Comparison of ENCODE assay signal across 8 mouse cellular contexts in the genomic region with DNA sequence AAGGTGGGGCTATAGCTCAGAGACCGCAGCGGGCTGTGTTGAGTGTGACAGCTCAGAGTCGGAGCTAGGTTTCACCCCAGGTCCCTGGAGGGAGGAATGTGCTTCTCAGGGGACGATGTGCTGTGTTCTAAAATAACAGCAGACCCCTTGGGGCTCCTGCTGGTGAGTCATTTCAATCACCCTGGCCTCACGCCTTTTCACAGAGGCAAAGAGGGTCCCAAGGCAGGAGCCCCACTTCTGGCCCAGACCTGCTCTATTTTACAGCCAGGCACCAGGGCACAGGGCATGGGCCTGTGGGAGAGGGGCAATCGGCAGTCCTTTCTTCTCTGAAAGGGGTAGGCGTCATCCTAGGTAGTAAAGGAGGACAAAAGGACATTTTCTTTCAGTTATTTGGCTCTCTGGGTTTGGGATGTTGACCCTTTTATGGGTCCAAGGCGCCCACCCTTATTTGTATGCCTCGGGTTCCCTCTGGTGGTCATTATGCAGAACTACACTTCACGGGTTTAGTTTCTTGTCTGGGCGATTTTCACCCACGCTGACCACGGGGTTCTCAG. TPM values are rescaled to one million over a fixed set of nuclear protein-coding genes. Genes with fewer than 3 reads are reported as not detected.
DNase-seq lines count a peak whose midpoint lies in the region; ATAC-seq and TF ChIP-seq lines count a peak whose summit lies in the region.

No protein-coding gene starts in this region.

- H3K9ac ChIP-seq in hindbrain, embryonic 12.5 days, result no peak overlapping the region
- no peak overlapping the region for H3K9ac ChIP-seq in liver, embryonic 14.5 days (replicated peaks)

- peaks cover 30% of the 10 kb centered on the region for H3K4me1 ChIP-seq in hindbrain, embryonic 10.5 days (replicated peaks)
- H3K4me1 ChIP-seq in hindbrain, embryonic 12.5 days, result no peaks in the 10 kb centered on the region
- no peaks in the 10 kb centered on the region for H3K4me1 ChIP-seq in embryonic fibroblast, embryonic 13.5 days (ENCODE audit: control insufficient read depth, insufficient read depth, low read length)
- H3K4me1 ChIP-seq in liver, embryonic 14.5 days (replicated peaks; ENCODE audit: control insufficient read depth in 2 of 2, insufficient read depth in 2 of 2, low read length in 1 of 2), result no peaks in the 10 kb centered on the region
- H3K4me1 ChIP-seq in small intestine, adult 2 months (ENCODE audit: control insufficient read depth, insufficient read depth, insufficient read length, low read length), result no peaks in the 10 kb centered on the region

- H3K4me2 ChIP-seq in hindbrain, embryonic 12.5 days (replicated peaks), result no peak overlapping the region
- H3K4me2 ChIP-seq in liver, embryonic 14.5 days (ENCODE audit: low read depth), result no peak overlapping the region

- no peaks in the 10 kb centered on the region for H3K36me3 ChIP-seq in hindbrain, embryonic 10.5 days
- H3K36me3 ChIP-seq in hindbrain, embryonic 12.5 days, result no peaks in the 10 kb centered on the region
- no peaks in the 10 kb centered on the region for H3K36me3 ChIP-seq in liver, embryonic 14.5 days (replicated peaks; ENCODE audit: control insufficient read depth, insufficient read depth, low read depth)
- H3K36me3 ChIP-seq in small intestine, adult 2 months (ENCODE audit: control insufficient read depth, insufficient read depth, low read length), result no peaks in the 10 kb centered on the region

- H3K9me3 ChIP-seq in hindbrain, embryonic 10.5 days, result no peaks in the 10 kb centered on the region
- H3K9me3 ChIP-seq in hindbrain, embryonic 12.5 days (replicated peaks), result no peaks in the 10 kb centered on the region
- no peaks in the 10 kb centered on the region for H3K9me3 ChIP-seq in liver, embryonic 14.5 days (ENCODE audit: control insufficient read depth, low read length)

- peak overlapping the region; percentile 47; the same call in 1 of the 2 replicates for H3K27ac ChIP-seq in hindbrain, embryonic 10.5 days
- no peak overlapping the region for H3K27ac ChIP-seq in hindbrain, embryonic 12.5 days
- no peak overlapping the region for H3K27ac ChIP-seq in embryonic fibroblast, embryonic 13.5 days (ENCODE audit: insufficient read depth, low read length)
- H3K27ac ChIP-seq in liver, embryonic 14.5 days, result no peak overlapping the region
- H3K27ac ChIP-seq in small intestine, adult 2 months (ENCODE audit: insufficient read depth, low read depth, low read length), result no peak overlapping the region

- TF ChIP-seq POLR2A in embryonic fibroblast, embryonic 13.5 days (IDR thresholded peaks at IDR 0.05; ENCODE audit: low read depth, low read length), result no peak
- no peak for TF ChIP-seq POLR2A in small intestine, adult 2 months (IDR thresholded peaks at IDR 0.05; ENCODE audit: low read depth, low read length)

- H3K27me3 ChIP-seq in hindbrain, embryonic 10.5 days (ENCODE audit: insufficient read depth, poor library complexity, severe bottlenecking), result peaks cover 11% of the 10 kb centered on the region
- H3K27me3 ChIP-seq in hindbrain, embryonic 12.5 days, result 0 out of 2 replicates have a peak, but pooled peaks cover 3% of the 10 kb centered on the region
- H3K27me3 ChIP-seq in liver, embryonic 14.5 days (ENCODE audit: control insufficient read depth, insufficient read depth, low read length), result no peaks in the 10 kb centered on the region
- no peaks in the 10 kb centered on the region for H3K27me3 ChIP-seq in small intestine, adult 2 months (ENCODE audit: control insufficient read depth, insufficient read depth, low read length)

- TF ChIP-seq EP300 in liver, embryonic 14.5 days (IDR thresholded peaks at IDR 0.05; ENCODE audit: low read depth), result no peak

- peak; percentile 42 for DNase-seq in hindbrain, embryonic 10.5 days (ENCODE audit: low spot score)
- peak; percentile 66 to 67 for DNase-seq in B cell, adult 2 months
- DNase-seq in T-cell, adult 2 months (ENCODE audit: low spot score), result peak; percentile 35
- peak in 1 of 3 experiments; percentile 7 for DNase-seq in liver, embryonic 14.5 days (ENCODE audit: low read depth in 3 of 3, low spot score in 3 of 3)
- DNase-seq in spleen, postnatal 14 days (ENCODE audit: low spot score in 2 of 2), result no peak

- no peak for ATAC-seq in hindbrain, embryonic 12.5 days (ENCODE audit: low FRiP score)
- no peak for ATAC-seq in liver, embryonic 14.5 days (ENCODE audit: insufficient read depth)

- 0 out of 2 replicates have a peak, but pooled peaks have one; percentile 11 for TF ChIP-seq CTCF in embryonic fibroblast, embryonic 13.5 days (IDR thresholded peaks at IDR 0.05; ENCODE audit: borderline replicate concordance, insufficient read depth, low read length)
- TF ChIP-seq CTCF in liver, embryonic 14.5 days (IDR thresholded peaks at IDR 0.05; ENCODE audit: low read depth), result peak; percentile 77
- peak; percentile 49; the same call in 1 of the 2 replicates for TF ChIP-seq CTCF in small intestine, adult 2 months (IDR thresholded peaks at IDR 0.05; ENCODE audit: extremely low read depth, insufficient read length, insufficient replicate concordance, low read depth, low read length)

- 21% methylated on average over 13 of the region's 13 CpGs for WGBS in hindbrain, embryonic 10.5 days
- WGBS in hindbrain, embryonic 12.5 days, result 18% methylated on average over 13 of the region's 13 CpGs
- 25% methylated on average over 13 of the region's 13 CpGs for WGBS in liver, embryonic 14.5 days (ENCODE audit: insufficient replicate concordance)
- 19% methylated on average over 13 of the region's 13 CpGs for WGBS in small intestine, adult 2 months

- no peak overlapping the region for H3K4me3 ChIP-seq in hindbrain, embryonic 10.5 days
- H3K4me3 ChIP-seq in hindbrain, embryonic 12.5 days, result no peak overlapping the region
- no peak overlapping the region for H3K4me3 ChIP-seq in embryonic fibroblast, embryonic 13.5 days (ENCODE audit: insufficient read depth, low read length)
- no peak overlapping the region for H3K4me3 ChIP-seq in liver, embryonic 14.5 days (ENCODE audit: insufficient read depth in 1 of 2, low read depth in 2 of 2, low read length in 2 of 2)
- no peak overlapping the region for H3K4me3 ChIP-seq in small intestine, adult 2 months (ENCODE audit: low read depth, low read length)

RNA-seq across cellular contexts. Expression of a gene that starts 3.0 kb away (rescaled TPM):
- polyA plus RNA-seq in hindbrain, embryonic 10.5 days (2016; fragmentation: Nextera tagmentation; extraction: Ambion mirVana), result 0.17 TPM in 1 of 2 replicates, not detected in the other
- 4.6 and 19.3 TPM in 2 replicates for polyA plus RNA-seq in hindbrain, embryonic 12.5 days (2016; fragmentation: Nextera tagmentation; extraction: Ambion mirVana)
- polyA plus RNA-seq in embryonic fibroblast, embryonic 13.5 days (2011; ENCODE audit: insufficient read length, low read depth, missing spikeins), result not detected in 2 replicates
- polyA plus RNA-seq in liver, embryonic 14.5 days (2012; rRNA removed), result 0.04 and 0.13 TPM in 2 replicates
- 0.08 TPM in 1 of 2 replicates, not detected in the other for polyA plus RNA-seq in liver, embryonic 14.5 days (2014; fragmentation: Nextera tagmentation; extraction: Ambion mirVana)
- polyA plus RNA-seq in small intestine, adult 2 months (2012; rRNA removed), result 0.05 TPM in 1 of 2 replicates, not detected in the other

RNA-seq across cellular contexts. Expression of a gene that starts 34.2 kb away (rescaled TPM):
- 21.3 and 25.9 TPM in 2 replicates for polyA plus RNA-seq in hindbrain, embryonic 10.5 days (2016; fragmentation: Nextera tagmentation; extraction: Ambion mirVana)
- polyA plus RNA-seq in hindbrain, embryonic 12.5 days (2016; fragmentation: Nextera tagmentation; extraction: Ambion mirVana), result 22.7 and 23.3 TPM in 2 replicates
- polyA plus RNA-seq in embryonic fibroblast, embryonic 13.5 days (2011; ENCODE audit: insufficient read length, low read depth, missing spikeins), result 0.50 and 10.8 TPM in 2 replicates
- polyA plus RNA-seq in liver, embryonic 14.5 days (2012; rRNA removed), result 31.0 and 47.7 TPM in 2 replicates
- 59.4 and 64.3 TPM in 2 replicates for polyA plus RNA-seq in liver, embryonic 14.5 days (2014; fragmentation: Nextera tagmentation; extraction: Ambion mirVana)
- 56.1 and 79.0 TPM in 2 replicates for polyA plus RNA-seq in small intestine, adult 2 months (2012; rRNA removed)

Comparison
In these comparisons a context has a peak if more than half of its experiments do, and no peak if none do; other contexts are left out.
1. DNase-seq: peak in hindbrain, embryonic 10.5 days (single experiment), B cell, adult 2 months (2 of 2) and T-cell, adult 2 months (single experiment); none in spleen, postnatal 14 days (0 of 2).
2. CTCF ChIP-seq: peak in every context shown above with its lines; median percentile 77 in liver, embryonic 14.5 days; 49 in small intestine, adult 2 months; 11 in embryonic fibroblast, embryonic 13.5 days.